Mouse (Mus musculus) liver, adult 10 weeks (tissue): ENCODE measurements around the gene Gria2. TPM values are rescaled to one million over a fixed set of nuclear protein-coding genes. Genes with fewer than 3 reads are reported as not detected.

Source experiments
- polyA plus RNA-seq: library from polyadenylated mRNA; stranded (reverse); fragments of 350-450 nt; fragmentation: Illumina TruSeq; extraction: RNeasy Lipid Tissue Mini Kit (QIAGEN cat#74804); gene quantifications from one replicate; pipeline ENCODE4 v1.2.3, GENCODE M21; 2014; ENCODE audit warnings: low read depth, low replicate concordance

Gene Gria2
- not detected for polyA plus RNA-seq

DNA sequence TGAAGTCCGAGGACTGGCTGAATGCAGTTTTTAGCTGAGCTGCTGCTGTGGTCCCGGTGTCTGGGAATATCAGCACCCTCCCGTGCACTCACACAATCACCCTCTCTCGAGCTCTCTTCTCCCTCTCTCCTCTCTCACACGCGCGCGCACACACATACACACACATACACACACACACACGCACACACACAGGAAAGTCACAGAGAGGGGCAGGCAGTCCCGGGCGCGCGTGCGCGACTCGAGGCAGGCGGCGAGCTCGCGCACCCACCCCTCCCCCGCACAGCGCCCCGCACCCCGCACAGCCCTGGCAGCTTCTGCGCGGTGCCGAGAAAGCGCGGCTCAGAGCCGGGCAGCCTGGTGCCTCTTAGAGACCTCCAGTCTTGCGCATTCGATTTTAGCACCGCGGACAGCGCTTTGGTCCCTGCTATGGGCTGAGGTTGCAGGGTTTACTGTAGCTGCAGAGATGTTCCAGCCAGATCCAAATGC is at the start of gene Gria2:
Gene Gria2, minus strand, starts transcription at position 240 of the 486 bp plus-strand sequence.

Other genes with a start within 250 kb of the Gria2 start
- gene Glrb, start 110.8 kb upstream of the Gria2 start, polyA plus RNA-seq, result not detected
- gene Pdgfc, start 233.6 kb upstream of the Gria2 start, polyA plus RNA-seq, result 10.0 TPM